Mouse (Mus musculus): Measurements from ENCODE around the gene Mtif3.

Gene Mtif3

GRCm38 (mm10) chr5:146963118-146963936 is at the start of gene Mtif3:
Gene Mtif3, minus strand, starts transcription at chr5:146963800.
- peak; percentile 87 for DNase-seq (ENCODE audit: extremely low read depth, low read depth)

- DNase-seq (ENCODE audit: extremely low read depth, low read depth) = no peak
Observed at GRCm38 (mm10) chr5:147011333-147011732, 47.7 kb upstream of the Mtif3 start.

DNA sequence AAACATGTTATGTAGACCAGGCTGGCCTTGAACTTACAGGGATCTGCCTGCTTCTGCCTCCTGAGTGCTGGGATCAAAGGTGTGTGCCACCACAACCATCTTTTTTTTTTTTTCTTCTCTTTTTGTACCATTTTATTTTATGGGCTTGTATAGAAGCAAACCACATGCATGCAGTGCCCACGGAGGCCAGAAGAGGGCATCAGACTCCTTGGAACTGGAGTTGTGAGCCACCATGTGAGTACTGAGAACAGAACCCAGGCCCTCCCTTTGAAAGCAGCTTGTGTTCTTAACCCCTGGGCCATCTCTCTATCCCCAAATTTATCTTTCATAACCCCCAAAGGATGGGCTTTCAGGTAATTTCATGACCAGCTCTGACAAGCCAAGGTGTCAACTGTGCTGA is 39.7 kb upstream of the Mtif3 start:
- no peak for DNase-seq (ENCODE audit: extremely low read depth, low read depth)

- no peak for DNase-seq (ENCODE audit: extremely low read depth, low read depth)
Observed at GRCm38 (mm10) chr5:147001312-147001711, 37.7 kb upstream of the Mtif3 start.

GRCm38 (mm10) chr5:146998802-146999201 is 35.2 kb upstream of the Mtif3 start:
- no peak for DNase-seq (ENCODE audit: extremely low read depth, low read depth)

DNA sequence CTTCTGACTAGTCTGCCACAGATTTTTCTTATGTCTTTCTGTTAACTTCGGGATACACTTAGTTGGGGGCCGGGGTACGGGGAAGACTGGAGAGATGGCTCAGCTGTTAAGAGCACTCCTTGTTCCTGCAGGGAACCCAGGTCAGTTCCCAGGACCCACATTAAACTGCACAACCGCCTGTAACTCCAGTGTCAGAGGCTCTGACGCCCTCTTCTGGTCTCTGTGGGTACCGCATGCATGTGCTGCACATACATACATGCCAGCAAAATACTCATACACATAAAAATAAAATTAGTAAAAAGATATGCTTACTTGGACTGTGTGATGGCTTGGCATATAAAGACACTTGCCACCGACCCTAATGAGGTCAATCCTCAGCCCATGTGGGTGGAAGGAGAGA is 33.2 kb upstream of the Mtif3 start:
- no peak for DNase-seq (ENCODE audit: extremely low read depth, low read depth)

DNA sequence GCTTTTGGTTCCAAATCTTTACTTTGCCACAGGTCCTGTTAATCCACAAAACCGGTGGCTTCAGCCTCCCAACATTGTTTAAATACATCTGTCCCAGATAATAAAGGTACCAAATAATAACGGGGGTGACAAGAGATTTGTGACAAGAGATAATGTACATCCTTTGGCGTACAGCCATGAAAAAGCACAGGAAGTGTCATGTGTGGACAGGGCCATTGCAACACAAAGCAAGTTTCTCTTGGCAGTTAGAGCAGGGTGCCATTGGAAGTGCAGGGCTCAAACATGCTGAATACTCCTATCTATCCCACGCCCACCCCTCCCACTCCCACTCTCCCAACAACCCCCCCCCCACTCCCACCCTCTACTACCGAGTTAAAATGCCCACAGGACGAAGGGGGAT is 31.4 kb upstream of the Mtif3 start:
- DNase-seq (ENCODE audit: extremely low read depth, low read depth) = no peak

GRCm38 (mm10) chr5:146993509-146993908 is 29.9 kb upstream of the Mtif3 start:
- DNase-seq (ENCODE audit: extremely low read depth, low read depth) = no peak

- DNase-seq (ENCODE audit: extremely low read depth, low read depth) = no peak
Observed at GRCm38 (mm10) chr5:146989051-146989450, 25.5 kb upstream of the Mtif3 start.

GRCm38 (mm10) chr5:146987588-146987987 is 24.0 kb upstream of the Mtif3 start:
- no peak for DNase-seq (ENCODE audit: extremely low read depth, low read depth)

DNA sequence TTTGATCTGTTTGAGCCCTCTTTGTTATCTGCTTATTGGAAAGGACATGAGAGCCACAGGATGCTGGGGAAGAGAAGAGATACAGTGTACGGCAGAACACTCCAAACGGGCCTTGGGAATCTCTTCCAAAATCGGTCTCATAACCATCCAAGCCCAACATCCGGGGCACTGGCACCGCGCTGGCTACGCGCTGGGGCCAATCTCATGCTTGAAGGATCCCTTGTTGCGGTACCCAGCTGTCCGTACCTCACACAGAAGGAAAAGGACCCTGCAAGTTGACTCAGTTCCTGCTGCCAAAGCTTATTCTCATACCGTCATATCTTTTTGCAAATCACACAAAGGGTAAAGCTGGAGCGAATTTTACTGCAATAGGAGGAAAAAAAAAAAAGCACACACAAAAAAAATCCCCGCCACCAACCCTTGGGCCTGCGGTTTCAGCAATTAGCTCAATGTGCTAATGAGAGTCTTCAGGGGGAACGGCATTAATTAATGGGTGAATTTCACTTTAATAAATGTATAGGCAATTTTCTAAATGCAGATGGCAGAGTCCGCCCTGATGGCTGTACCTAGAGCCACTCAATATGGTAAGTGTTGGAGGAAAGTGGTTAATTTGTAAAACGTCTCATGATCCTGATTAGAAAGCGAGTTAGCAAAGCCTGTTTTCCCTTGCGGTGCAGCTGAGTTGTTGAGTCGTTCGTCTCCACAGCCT is 22.3 kb upstream of the Mtif3 start:
- DNase-seq (ENCODE audit: extremely low read depth, low read depth) = no peak

DNA sequence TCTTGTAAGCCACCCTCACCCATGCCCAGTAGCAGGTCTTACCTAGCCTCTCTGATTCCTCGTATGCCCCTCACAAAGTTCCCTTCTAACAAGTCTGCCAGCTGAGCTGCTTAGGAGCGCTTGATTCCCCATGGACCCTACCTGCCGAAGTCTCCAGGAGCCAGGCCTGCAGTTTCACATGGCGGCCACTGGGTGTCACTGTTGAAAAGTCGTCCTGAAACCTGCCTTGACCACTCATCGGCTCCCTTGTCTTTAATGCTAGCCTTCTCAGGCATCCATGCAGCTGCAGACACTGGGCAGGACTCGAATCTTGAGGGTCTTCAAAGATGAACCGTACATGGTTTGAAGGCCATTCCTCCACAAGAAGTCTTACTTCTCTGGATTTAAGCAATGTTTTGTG is 19.6 kb upstream of the Mtif3 start:
- peak; percentile 26 for DNase-seq (ENCODE audit: extremely low read depth, low read depth)

DNA sequence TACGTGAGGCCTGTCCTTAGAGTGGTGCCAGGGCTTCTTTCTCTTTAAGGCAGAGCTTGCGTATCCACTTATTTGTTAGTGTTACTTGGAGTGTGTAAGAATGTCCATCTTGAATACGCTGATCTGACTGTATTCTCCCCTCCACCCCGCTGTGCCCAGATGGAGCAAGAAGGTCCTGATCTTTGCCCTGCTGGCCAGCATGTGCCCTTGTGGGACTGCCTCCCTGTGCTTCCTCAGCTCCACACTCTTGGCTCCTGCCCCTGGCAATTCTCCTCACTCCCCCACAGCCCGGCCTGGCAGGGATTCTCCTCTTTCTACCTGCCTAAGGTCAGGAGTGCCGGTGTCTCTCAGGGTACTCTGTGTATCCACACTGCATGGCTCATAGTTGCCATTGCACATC is 17.8 kb upstream of the Mtif3 start:
- no peak for DNase-seq (ENCODE audit: extremely low read depth, low read depth)

DNA sequence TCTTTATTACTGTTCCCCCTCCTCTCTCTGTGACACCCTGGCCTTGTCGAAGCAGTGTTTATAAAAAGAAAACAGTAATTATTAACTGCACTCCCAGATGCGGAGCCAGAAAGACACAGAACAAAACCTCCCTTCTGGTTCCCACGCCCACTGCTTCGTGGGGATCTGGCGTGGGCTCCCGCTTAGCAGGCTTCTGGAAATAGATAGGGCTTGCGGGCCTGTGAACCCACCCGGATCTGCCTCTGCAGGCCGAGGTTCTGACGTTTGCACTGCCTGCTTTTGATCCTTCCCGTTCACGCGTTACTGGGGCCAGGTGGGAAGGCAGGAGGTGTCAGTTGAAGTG is 11.2 kb upstream of the Mtif3 start:
- DNase-seq (ENCODE audit: extremely low read depth, low read depth) = no peak

- no peak for DNase-seq (ENCODE audit: extremely low read depth, low read depth)
Observed at GRCm38 (mm10) chr5:146973858-146974780, 10.5 kb upstream of the Mtif3 start.

- no peak for DNase-seq (ENCODE audit: extremely low read depth, low read depth)
Observed at GRCm38 (mm10) chr5:146973353-146973752, 9.8 kb upstream of the Mtif3 start.

- no peak for DNase-seq (ENCODE audit: extremely low read depth, low read depth)
Observed at GRCm38 (mm10) chr5:146971776-146972561, 8.4 kb upstream of the Mtif3 start.

GRCm38 (mm10) chr5:146968695-146969393 is 5.2 kb upstream of the Mtif3 start:
- no peak for DNase-seq (ENCODE audit: extremely low read depth, low read depth)

DNA sequence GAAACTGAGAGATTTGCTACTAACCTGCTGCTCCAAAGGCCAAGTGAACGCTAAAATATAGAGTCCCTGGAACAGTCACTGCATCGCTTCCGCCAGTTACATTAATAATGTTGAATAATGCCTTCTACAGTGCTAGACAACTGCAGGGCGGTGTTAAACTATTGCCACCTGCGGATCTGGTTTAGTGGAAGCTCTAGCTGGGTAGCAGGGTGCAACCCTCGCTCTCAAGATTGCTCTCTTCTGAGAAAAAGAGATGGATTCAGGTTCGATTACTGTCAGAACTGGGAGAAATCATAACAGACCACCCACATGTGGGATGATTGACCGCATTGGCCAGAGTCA is 308 bp upstream of the Mtif3 start:
- DNase-seq (ENCODE audit: extremely low read depth, low read depth) = no peak

GRCm38 (mm10) chr5:146956678-146957077 is 6.9 kb downstream of the Mtif3 start:
- DNase-seq (ENCODE audit: extremely low read depth, low read depth) = no peak

DNA sequence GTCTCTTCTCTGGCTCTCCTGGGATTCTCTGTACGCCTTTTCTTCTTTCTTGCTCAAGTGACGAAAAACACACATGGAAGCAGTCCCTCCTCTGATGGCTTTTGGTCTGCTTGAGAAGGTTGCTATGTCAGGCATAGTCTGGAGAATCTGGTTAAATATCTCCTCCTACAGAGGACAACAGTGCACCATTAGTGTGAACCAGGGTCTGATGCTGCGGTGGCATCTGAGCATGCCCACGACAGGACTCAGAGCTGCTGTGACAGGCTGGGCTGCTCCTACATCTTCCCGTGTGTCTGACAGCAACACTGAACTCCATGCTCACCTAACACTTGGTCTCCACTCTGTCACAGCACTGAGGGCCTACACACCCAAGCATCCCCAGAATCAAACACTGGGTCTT is 7.9 kb downstream of the Mtif3 start:
- no peak for DNase-seq (ENCODE audit: extremely low read depth, low read depth)

Measured in MEL-GATA-1-ER (cell line).